Mouse (Mus musculus): ENCODE measurements around the gene 4930451I11Rik.

4930451I11Rik gene

DNA sequence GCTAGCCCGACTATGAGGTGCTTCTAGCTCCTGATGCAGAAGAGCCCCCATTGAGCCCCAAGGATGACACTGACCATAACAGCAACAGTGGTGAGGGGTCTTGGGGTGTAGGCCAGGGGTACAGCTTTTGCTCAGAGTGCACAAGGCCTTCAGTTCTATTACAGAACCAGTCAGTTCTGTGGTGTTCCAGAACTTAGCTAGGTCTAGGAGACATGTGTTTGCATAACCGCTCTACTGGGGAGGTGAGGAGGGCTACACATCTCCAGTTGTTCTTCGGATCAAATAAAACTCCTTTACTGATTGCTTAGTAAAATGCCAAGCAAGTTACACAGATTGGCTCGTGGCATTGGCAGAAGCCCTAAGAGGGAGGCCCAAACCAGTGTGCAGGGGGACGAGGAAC, at the start of gene 4930451I11Rik:
Gene 4930451I11Rik (minus strand): TSS at position 101 of the 400 bp plus-strand sequence.
- DNase-seq = no peak

DNA sequence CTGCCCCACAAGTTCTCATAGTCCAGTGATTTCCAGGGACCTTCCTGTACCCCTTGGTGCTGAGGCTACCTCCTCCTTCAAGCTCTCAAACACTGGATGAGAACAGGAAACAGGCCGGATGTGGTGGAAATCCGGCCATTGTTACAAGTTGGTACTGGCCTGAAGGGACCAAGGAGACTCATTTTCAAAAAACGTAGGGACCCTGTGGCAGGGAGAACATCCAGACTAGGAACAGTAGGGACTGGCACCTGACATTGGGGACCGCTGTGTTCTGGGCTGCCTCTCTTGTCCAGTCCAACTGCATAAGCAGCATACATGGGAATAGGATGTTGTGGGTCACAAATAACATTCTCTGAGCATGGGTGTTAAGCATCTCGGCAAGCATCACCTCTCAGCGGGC, 49.6 kb upstream of the 4930451I11Rik start:
- DNase-seq = peak; percentile 61

DNA sequence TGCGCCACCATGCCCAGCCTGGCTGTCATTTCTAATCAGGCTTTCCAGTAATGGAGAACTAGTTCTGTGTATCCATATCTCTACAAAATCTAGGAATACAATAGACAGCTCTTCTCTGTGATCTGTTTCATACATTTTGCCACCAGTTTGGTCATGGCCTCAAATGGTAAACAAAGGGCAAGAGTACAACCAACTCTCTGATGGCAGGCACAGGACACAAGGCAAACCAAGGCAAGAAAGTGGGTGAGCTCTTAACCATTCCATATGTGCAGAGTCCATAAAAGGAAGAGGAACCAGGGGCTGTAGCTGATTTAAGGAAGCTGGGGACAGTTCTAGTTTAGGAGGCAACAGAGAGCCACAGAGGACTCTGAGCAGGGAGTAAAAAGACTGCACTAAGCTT, 45.8 kb upstream of the 4930451I11Rik start:
- DNase-seq = no peak

DNA sequence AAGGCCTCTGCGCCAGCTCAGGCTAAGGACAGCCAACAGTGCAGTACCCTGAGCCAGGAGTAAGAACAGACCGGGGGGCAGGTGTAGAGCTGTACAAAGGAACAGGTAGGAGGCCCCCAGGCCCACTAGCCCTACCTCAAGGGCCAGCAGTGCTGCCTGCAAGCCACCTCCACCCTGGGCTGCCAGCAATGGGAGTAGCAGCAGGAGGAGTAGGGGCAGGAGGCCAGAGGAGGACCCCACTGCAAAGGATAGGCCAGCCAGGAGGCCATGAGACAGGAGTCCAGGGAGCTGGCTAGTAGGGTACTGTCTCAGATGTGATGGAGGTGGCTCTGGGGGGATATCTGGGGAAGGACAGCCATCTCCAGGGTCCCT, 39.1 kb upstream of the 4930451I11Rik start:
- no peak for DNase-seq

DNA sequence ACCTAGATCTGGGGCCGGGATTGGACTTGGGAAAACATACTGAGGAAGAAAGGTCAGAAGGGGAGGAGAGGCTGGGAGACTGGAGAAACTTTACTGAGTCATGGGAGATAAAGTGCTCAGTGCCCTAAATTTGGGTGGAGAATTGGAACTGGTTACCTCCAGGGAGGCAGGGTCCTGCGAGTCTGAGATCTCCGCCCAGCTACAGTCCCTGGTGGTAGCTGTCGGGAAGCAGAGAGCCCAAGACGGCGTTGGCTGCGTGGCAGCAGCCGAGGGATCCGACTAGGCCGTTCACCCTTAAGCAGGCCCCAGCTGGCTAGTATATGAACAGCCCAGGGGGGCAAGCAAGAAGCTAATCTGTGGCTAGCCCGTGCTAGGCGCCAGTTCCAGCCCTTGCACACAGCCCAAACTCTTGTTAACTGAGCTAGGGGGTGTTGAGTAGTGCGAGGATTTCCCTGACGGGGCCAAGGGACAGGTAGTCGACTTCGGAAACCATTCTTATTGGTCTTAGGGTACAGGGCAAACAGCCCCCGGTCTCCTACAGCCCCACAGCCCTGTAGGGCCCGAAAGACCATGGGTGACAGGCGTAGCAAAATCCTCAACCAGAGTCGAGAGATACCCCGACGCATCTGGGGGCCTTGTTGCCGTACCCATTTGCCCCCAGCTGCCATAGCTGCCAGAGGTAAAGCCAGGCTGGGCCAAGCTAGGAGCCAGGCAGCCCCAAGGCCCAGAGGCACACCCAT, 38.5 kb upstream of the 4930451I11Rik start:
- DNase-seq = no peak

DNA sequence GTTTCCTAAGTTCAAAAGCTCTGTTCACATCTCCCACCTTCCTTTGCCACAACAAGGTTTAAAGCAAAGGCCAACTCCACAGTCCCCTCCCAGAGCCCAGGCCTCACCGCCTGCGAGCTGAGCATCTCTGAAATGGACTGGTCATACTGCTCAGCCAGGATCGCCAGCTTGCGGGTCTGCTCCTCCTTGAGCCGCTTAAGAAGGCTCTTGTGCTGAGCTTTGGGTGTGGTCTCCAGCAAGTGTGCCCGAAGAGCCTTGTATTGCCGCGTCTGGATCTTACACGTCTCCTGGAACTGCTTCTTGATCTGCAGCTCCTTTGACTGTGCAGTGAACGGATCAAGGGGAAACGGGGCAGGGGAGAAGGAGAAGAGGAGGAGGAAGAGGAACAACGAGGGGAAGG, 36.6 kb upstream of the 4930451I11Rik start:
- no peak for DNase-seq

DNA sequence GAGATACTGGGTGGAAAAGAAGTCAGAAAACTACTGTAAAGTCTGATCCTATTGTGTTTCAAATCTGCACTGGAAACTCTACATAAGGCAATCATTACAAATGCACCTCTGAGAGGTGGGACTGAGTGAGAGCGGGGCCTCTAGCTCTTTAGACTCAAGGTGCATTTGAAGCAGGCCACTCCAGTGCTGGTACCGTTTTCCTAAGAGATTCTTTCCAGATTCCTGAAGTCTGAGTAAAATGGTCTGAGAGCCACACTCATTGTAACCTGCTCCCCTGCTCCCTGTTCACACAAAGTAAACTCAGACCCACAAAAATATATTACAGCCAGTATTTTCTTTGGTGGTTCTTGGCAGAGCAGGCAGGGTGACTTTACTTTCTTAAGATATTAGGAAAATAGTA, 36.1 kb upstream of the 4930451I11Rik start:
- DNase-seq = no peak

DNA sequence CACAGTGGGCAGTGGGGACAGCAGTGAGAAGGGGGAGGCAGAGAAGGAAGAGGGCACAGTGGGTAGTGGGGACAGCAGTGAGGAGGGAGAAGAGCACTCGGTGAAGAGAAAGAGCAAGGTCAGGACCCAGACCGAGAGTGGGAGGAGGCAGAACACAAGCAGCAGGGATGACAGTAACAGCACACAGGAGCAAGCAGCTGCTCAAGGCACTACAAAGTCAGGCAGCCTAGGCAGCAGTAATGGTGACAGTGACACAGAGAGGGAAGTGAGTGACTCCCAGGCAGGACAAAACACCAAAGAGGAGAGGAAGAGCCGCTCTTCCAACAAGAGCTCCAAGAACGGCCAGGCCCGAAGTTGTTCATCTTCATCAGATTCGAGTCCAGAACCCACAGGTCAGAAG, 32.4 kb upstream of the 4930451I11Rik start:
- no peak for DNase-seq

DNA sequence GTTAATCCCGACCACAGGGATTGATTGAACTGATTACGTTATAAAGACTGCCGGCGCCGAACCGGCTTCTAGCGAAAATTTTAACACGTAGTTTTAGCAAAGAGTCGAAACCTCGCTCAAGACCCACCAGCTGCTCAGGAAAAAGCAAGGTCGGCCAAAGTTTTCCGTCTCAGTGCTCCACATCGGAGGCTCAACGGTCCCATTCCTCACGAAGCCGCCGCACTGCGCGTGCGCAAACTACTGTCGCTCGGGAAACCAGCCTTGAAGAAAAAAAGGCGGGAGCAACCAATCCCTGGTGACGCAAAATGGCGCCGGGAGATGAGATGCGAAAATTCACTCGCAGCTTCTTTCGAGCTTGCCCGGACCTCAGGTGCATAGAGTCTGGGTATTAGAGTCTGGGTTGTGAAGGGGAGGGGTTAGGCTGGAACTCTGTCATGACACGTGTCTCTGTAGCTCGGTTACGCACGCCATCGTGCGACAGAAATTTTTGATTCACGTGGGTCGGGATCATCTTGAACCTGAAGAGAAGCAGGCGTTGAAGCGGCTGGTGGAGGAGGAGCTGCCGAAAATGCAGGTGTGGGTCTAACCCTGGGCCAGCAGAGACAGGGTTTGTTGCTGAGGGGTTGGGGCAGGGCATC, 30.8 kb upstream of the 4930451I11Rik start, which contains the start of gene Ino80e:
Gene Ino80e (minus strand): TSS at position 231 of the 638 bp plus-strand sequence.
- DNase-seq = peak; percentile 95

DNA sequence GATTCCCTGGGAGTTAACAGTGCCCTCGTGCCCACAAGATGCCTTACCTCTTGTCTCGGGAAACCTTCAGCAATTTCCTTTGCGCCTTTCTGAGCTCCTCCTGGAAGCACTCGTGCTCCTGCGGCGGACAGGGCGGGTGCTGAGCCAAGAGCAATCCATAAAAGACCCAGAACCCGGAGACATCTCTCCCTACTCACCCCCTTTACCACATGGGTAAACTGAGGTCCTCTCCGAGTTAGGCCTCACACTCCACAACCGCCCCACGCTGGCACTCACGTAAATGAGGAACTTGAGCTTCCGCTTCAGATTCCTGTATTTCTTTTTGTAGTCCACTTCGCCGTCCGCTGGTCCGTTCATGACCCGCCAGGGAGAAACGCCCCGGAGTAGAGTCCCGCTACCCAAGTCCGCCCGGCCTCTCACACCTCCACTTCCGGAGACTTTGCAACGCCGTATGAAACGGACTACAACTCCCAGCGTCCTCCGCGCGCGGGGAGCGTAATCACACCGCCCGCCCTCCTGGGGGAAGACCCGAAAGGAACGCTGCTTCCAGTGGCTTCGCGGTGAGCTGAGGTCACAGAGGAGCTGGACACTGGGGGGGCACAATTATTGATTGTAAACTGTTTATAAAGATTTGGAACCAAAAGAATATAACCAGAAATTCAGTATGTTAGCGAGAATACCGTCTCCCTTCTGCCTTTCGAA, 30.1 kb upstream of the 4930451I11Rik start, which contains the start of gene Hirip3:
Gene Hirip3 (plus strand): TSS at position 544 of the 702 bp plus-strand sequence.
- DNase-seq = peak; percentile 96

DNA sequence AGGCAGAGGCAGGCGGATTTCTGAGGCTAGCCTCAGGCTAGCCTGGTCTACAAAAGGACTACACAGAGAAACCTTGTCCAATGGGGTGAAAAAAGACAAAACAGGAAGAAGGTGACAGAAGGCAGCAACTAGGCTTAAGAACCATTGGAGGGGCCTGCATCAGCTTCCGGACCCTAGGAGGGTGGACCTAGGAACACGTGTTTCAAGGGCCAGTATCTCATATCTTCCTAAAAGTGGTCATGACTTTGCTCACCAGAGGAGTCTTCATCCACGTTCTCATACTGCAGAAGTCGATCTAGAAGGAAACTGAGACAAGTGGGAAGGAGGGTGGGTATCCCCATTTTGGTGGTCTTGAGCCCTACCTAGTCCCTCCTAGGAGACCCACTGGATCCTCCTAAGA, 29.5 kb upstream of the 4930451I11Rik start:
- no peak for DNase-seq

DNA sequence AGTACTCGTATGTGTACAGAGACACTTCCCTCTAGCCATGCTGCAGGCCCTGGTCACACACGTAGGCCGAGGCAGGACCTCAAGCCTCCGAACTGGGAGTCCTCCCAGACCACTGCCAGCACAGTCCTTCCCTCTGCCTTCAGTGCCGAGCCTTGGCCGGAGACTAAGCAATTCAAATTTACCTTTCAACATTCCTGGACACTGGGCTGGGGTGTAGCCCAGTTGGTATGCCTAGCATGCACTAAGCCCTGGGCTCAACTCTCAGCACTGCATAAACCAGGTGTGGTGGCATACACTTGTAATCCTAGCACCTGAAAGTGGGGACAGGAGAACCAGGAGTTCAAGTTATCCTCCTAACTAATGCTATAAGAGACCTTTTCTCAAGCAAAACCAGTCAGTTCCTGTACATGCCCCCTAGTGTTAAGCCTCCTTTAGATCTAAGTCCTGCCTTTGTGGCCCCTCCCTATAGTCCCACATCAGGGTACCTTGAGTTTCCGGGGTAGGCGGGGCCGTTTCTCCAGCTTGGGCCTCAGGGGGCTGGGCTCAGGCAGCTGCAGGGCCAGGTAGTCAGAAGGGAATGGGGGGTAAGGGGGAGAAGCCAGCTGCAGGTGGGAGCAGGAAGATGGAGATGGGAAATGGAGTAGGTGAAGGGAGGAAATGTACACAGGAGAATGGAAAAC, 25.4 kb upstream of the 4930451I11Rik start:
- no peak for DNase-seq

DNA sequence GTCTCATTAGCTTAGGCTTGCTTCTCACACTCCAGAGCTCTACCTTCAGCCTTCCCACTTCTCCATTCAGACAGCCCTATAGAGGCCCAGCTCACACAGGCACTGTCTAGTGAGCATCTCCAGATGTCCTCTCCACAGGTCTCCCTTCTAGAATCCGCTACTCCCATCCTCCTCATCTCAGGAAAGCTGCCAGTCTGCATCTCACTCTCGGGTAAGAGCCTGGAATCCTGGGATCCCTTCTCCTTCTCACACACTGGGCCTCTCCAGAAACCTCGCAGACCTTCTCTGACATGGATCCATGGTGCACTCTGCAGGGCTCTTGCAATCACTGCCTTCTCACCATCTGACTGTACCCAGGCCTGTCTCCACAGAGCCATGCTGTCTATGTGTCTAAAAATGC, 24.2 kb upstream of the 4930451I11Rik start:
- DNase-seq = no peak

DNA sequence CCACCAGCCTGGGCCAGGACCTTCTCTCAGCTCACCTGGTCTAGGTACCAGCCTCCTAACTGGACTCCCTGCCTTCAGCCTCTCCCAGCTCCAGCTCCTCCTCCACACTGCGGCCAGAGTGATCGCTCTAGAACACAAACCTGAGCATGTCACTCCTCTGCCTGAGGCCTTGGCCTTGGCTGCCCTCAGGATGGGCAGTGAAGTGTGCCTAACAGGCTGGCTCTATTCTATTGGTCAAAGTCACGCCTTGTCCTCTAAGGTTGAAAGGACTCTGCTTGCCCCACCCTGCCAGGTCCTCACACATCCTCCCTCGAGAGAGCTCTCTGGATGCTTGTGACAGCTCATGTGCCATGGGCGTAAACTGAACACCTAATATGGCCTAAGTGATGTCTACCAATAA, 22.0 kb upstream of the 4930451I11Rik start:
- no peak for DNase-seq

DNA sequence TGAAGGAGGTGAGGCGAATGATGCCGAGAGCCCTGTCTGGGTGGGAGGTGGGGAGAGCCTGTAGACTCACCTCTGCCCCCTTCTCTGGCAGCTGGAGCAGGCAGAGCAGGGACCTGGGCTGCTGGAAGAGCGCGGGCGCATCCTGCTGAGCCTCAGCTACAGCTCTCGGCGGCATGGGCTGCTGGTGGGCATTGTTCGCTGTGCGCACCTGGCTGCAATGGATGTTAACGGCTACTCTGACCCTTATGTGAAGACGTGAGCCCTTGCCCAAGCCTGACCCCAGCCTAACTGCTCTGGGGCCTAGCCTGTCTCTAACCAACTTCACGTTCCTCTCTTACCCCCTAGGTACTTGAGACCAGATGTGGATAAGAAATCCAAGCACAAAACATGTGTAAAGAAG, 19.8 kb upstream of the 4930451I11Rik start:
- no peak for DNase-seq

DNA sequence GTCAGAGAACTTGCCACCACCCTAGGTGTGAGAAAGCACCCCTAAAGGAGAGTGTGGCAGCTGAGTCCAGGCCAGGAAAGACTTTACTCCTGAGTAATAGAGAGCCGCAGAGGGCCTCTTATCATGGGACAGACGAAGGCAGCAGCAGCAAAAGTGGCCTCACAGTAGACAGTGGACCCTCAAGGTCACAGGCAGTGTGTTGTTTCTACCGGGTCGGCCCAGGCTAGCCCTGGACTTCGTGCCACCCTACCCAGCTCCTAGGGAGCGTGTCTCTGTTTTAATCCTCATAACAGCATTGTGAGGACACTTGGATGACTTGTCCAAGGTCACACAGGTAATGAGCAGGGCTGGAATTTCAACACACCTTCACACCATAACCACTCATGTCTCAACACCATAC, 18.7 kb upstream of the 4930451I11Rik start:
- no peak for DNase-seq

DNA sequence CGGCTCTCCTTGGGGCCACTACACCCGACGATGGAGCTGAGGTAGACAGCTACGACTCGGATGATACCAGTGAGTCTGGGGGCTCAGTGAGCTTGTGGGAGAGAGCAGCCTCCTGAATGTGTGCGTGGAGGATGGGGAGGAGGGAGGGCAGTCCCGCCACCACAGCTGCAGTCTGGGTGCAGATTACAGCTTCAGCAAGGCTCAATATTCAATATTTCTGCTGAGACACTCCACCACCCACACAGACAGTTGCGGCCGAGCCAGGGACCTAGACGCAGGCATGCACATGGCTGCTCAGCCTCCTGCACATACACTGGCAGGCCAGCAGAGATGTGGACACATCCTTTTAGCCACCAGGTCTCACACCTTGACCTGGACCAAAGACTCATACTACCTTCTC, 17.4 kb upstream of the 4930451I11Rik start:
- DNase-seq = no peak

DNA sequence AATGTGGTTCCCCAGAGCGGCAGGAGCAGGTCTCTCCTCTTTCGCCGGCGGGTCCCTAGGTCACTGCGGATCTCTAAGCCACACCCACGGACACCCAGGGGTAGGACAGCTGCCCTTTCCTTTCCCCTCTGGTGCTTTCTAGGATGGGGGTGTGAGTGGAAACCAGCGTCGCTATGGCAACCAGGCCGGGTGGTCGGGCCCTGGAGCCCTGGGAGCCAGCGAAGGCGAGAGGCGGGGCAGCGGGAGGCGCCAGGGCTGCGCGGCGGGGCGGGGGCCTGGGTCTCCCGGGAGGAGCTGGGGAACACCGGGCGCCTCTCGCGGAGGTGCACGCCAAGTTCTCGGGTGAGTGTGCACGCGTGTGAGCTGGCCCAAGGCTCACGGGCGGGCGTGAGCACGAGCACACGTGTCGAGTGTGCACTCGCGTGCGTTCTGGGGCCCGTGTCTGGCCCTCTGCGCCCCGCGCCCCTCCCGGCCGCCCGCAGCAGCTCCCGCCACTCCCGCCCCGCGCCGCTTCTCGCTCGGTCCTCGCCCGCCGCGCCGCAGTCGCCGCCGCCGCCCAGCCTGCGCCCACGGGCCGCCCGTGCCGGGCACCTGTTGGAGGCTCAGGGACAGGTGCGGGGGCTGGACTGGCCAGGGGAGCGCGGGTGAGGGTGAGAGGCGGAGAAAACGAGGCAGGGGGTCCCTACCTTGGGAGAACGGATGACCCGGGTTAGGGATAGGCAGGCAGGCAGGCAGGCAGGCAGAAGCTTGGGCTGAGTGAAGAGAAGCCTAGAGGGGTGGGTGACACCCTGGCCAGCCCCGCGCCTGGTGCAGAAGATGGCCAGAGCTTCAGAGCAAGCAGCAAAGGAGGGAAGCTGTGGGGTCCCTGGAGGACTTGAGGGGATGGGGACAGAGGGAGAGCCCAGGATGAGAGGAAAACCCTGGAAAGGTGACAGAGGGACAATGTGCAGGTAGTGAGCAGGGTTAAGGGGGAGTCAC, 16.3 kb upstream of the 4930451I11Rik start:
- no peak for DNase-seq

DNA sequence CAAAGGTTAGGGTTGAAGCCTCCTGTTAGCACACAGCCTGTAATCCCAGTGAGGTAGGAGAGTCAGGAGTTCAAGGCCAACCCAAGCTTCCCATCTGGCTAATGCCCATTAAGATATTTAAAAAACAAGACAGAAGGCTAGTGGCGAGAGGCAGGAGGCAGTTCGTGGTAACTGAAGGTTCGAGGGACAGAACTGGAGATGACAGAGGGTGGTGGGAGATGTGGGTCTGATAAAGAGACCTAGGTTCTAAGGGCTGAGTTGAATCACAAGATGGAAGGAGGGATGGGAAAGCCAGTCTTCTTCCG, 15.6 kb upstream of the 4930451I11Rik start, which contains the start of gene Doc2a:
Gene Doc2a (plus strand): TSS at position 301 of the 305 bp plus-strand sequence.
- no peak for DNase-seq

DNA sequence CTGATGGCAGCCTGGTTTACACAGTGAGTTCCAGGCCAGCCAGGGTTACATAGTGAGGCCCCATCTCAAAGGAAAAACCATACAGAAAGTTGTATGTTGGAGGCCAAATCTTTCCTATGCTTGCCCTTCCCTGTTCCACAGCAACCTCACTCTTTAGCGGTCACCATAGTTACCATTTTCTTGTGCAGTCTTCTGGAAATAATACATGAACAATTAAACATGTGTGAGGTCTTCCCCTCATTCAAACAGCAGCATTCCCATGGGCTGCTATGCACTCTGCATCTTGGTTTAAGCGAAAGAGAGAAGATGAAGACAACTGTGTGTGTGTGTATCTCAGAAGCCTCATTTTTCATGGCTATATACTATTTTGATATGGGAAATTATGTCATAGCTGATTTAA, 14.1 kb upstream of the 4930451I11Rik start:
- no peak for DNase-seq

DNA sequence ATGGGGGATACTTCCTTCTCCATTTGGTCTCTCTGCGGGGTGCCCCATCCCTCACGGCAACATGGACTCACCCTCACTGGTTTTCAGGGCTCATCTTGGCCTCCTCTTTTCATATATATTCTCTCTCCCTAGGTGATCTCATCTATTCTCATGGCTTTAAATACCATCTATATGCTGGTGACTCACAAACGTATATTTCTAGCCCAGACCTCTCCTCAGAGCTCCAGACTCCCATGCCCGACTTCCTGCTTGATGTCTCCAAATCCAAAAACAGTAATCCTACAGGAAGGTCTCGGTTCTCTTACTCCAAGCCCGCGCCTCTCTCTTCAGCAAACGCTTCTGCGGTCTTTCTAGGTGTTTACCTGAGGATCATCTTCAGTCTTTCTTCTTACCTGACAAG, 11.8 kb upstream of the 4930451I11Rik start:
- DNase-seq = no peak

DNA sequence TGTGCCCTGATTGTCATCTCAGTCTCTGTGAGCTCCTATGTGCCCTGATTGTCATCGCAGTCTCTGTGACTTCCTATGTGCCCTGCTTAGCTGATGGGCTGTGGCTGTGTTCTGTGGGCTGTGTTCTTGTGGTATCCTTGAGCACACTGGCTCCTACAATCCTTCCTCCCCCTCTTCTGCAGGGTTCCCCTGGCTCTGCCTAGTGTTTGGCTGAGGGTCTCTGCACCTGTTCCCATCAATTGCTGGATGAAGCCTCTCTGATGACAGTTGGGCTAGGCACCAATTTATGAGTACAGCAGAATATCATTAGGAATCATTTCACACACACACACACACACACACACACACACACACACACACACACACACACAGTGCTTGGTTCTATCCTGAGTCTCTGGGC, 1.9 kb upstream of the 4930451I11Rik start:
- DNase-seq = no peak
